Mouse (Mus musculus) embryo, embryonic 10.5 days (tissue): ENCODE results near the gene Usp49.

Source experiments
- DNase-seq: peaks from one replicate; pipeline ENCODE4 v3.0.0-alpha.2; 2015; ENCODE audit warnings: low spot score

Gene Usp49

DNA sequence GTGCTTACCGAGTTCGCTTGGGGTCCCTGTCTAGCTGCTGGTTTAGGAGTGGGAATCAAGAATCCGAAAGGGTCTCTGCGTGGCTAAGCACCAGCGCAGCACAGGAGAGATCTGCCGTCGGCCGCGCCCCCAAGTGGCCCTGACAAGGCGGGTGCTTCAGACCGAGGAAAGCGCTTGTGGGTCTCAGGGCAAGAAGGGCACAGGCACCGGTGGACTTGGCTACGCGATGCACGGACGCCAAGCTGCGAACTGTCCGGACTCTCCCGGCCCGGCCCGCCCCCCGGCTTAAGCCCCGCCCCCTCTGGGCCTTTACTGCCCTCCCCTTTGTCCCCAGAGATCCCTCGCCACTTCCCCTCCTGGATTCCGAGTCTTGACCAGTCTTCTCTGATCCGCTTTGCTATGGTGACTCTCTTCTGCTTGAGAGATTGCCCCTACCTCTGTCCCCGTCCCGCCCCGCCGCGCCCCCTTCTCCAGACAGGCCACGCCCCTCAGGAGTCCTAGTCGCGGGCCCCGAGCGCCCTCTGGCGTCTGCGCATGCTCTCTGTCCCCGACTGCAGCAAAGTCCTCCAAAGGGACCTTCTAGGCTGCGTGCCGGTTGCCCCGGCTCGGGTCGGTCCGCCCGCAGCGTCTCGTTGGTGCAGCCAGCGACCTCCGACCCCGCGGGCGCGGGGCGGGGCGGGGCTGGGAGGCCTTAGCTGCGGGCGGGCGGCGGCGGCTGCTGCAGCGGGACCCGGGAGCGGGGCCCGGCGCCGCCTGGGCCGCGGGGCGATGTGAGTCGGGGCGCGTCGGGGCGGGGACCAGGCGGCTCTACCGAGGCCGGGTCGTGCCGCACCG is 64.2 kb downstream of the Usp49 start, which contains the start of gene Prickle4:
Prickle4 (minus strand) TSS at position 234 of the 834 bp plus-strand sequence.
- peak; percentile 98 for DNase-seq

DNA sequence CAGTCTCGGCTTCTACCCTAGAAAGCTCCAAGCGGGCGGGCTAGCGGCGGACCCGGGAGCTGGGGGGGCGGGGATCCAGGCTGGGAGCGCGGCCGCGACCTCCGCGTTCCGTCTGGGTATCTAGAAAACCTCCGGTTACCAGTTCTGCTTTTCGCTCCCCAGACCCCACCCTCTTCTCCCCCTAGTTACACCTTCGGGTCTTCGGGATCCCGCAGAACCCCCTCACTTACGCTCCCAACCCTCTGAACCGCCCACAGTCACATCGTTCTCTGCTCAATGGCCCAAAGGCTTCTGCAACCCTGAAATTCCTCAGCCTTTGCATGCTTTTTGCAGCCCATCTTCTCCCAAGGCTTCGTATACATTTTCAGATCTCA is 64.8 kb downstream of the Usp49 start:
- DNase-seq, result no peak

DNA sequence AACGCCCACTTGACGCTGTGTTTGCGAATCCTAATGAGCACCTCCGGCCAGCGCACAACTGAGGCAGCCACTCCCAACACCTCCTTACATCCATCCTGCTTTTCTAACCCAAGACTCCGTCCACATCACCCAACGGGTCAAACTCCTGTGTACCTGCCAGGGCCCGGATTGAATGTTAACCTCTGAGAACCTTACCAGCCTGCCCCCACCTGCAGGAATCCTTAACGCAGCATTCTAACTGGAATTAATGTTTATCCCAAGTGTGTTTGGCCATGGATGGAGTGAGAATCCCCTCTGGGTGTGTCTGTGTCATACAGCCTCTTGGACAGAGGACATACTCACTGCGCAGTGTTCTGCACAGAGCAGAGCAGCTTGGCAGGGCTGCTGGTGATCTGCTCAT is 67.7 kb downstream of the Usp49 start:
- DNase-seq, result no peak

DNA sequence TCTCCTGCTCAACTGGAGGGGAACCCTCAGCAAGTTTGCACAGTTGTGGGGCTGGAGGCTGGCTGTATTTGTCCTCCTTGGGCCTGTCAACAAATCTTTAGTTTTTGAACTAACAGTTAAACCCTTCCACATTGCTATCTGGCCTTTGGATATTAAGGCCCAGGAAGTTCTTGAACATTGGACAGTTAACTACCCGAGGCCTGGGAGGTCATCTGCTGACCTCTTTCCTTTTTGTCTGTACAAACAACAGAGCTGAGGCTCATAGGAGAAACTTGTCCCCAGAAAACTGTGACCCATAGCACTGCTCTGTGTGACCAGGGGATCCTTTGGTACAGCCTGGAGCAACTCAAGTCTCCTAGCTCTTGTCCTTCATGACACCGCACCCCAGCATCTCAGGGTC is 68.6 kb downstream of the Usp49 start:
- no peak for DNase-seq

DNA sequence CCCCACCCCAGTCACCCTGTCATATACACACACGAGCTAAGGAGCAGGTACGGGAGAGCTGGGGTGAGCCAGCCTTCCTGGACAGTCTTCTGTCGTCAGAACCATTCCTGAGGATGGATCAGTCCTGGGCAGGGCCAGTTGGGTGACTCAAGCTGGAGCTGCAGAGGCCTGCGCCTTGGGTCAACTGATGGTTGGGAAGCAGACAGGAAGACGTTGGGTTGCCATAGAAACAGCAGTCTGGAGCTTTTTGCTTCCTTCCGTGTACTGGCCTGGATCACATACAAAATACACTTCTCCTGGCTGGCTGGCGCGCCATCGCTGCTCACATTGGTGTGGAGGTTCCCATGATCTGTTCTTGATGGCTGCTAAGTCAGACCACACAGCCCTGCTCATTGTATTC is 71.3 kb downstream of the Usp49 start:
- DNase-seq, result no peak

DNA sequence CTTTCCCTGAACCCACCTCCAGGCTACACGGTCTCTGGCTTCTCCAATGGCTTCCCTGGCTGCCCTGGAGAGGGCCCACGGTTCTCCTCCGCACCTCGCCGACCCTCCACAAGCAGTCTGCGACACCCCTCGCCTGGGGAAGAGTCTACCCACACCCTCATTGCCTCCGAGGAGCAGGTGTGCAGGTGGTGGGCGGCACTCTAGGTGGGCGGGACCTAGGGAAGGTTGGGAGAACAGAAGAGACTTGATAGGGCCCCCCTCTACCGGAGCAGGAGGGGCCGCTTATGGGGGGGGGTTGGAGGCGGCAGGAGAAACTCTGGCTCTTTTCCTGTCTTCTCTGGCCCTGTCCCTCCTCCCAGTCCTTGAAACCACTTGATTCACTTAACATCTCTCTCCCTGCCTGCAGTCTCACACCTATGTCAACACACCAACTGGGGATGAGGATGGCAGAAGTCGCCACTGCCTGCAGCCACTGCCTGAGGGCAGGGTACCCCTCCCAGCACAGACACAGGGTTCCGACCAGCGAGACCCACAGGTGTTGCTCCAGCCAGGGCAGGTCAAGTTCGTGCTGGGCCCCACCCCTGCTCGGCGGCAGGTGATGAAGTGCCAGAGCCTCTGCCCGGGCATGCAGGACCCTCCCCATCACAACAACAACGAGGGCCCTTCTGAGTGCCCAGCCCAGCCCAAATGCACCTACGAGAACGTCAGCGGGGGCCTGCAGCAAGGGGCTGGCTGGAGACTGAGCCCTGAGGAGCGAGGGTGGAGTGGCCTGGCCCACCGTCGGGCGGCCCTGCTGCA is 72.3 kb downstream of the Usp49 start:
- no peak for DNase-seq

DNA sequence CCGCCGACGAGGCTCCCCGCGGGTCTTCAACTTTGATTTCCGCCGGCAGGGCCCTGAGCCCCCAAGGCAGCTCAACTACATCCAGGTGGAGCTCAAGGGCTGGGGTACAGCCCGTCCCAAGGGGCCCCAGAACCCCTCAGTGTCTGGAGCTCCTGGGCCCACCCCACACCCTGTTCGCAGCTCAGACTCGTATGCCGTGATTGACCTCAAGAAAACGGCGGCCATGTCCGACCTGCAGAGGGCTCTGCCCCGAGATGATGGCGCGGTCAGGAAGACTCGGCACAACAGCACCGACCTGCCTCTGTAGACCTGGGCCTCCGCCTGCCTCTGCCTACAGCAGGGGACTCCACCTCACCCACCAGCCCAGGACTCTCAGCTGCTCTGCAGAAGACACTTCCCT is 73.1 kb downstream of the Usp49 start:
- DNase-seq, result no peak

DNA sequence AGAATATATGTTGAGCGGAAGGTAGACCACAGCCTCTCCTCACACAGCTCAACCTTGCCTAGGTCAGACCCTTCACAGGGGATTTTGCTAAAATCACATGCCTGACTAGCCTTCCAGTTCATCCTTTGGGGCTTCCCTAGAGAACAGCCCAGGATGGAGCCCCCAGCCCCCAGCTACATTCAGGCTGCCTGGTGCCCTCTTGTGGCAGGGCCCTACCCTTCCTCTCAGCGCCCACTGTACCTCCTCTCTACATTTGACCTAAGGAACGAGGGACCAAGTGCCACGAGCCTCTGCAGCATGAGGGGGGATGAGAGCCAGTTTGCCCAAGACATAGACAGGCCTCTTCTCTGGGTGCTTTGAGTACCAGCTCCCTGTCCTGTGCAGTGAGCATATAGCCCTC is 74.2 kb downstream of the Usp49 start:
- no peak for DNase-seq

DNA sequence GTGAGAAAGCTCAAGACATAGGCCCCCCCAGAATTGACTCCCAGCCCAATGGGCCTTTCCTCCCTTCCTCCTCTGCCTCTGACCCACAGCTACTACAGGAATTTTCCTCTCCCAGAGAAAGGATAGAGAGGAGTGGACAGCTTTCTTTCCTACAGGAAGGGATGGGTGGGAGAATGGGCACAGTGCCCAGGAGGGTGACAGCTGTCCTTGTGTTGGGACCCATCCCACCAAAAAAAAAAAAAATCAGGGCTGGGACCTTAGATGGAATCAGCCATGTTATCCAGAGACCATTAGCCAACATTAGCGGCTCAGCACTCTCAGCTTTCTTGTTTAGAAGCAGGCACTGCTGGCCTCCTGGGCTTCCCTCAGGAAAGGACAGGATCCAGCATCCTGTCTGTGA is 75.7 kb downstream of the Usp49 start:
- DNase-seq, result no peak

DNA sequence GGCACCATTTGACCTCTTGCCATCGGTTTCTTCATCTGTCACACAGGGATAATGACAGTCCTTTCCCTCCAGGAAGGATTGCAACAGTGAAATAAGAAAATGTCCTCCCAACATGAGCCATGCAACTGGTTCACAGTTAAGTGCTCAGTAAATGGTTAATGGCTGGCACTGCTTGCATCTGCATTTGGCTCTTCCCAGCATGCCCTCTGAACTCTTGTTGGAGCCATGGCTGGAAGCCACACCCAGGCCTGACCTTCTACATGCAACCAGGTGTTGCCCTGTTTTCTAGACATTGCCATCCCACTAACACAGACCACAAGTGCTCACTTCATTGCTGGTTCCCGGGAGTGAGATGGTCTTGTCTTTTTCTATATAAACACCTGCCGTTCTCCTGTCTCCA is 77.5 kb downstream of the Usp49 start:
- DNase-seq, result no peak

DNA sequence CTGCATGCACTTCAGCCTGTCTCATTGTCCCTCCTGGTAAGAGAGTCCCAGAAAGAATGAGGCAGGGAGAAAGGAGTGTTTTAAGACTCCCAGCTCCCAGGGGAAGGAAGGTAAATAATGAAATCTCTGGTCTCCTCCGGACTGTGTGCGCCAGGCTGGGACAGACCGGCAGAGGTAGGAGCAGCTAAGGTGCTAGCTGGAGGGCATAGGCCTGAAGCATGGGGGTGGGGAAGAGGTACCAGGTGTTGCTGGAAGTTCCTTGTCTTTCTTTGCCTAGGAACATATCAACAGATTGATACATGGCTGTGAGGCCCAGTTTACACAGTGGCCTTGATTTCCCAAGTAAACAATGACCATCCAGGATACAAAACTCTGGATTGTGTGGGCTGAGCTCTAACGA is 78.5 kb downstream of the Usp49 start:
- no peak for DNase-seq

DNA sequence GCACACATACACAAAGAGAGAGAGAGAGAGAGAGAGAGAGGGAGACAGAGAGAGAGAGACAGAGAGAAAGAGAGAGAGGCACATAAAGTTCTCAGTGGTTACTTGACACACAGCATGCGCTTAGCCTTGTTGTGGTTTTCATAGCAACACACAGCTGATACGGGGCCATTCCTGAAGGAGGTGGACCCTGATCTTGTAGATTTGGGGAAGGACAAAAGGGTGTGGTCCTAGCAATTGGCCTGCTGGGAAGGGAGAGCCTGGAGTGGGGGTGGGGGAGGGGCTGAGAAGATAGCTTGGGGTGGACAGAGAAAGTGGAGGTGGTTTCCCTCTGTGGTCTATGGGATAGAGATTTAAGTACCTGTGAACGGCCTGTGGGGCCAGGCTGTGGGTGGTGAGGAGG is 79.5 kb downstream of the Usp49 start:
- DNase-seq, result no peak

DNA sequence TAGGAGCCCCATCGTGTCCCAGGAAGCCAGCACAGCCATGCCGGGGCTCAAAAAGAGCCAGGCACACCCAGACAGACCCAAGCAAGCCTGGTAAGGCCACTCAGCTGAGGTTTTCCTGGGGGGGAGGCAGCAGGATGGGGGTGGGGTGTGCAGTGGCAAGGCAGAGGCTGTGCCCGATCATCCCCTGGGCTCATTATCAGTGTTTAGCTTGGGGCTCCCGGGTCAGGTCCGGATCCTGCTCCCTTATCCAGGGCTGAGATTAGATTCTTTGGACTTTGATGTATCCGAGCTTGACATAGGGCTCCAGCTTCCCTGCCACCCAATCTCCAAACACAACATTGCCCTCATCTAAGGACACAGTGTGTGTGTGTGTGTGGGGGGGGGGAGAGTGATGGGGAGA is 81.4 kb downstream of the Usp49 start:
- DNase-seq, result no peak

DNA sequence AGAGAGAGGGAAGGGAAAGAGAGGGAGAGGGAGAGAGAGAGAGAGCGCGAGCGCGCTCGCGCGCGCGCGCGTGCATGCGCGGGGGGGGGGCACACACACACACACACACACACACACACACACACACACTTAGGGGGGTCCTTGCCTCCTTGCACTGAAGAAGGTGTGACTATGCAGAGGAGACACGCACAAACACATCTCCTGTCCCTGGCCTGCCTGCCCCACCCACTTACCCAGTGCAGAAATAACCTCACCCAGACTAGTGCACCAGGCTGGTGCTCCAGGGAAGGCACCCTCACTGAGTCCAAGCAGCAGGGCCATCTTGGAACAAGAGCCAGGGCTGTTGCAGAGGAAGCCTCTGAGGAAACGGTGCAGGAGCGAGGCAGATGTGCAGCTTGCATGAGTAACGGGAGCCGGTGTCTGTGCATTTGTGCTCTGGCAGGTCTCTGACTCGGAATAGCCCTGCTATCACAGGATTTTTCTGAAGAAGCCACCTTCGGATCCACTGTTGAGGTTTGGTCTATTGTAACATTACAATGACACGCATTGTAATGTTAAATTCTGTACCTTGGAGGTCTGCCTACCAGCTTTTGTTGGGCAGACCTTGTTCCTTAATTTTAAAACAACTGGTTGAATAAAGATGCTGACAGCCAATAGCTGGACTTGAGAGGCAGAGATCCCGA is 82.5 kb downstream of the Usp49 start:
- no peak for DNase-seq

DNA sequence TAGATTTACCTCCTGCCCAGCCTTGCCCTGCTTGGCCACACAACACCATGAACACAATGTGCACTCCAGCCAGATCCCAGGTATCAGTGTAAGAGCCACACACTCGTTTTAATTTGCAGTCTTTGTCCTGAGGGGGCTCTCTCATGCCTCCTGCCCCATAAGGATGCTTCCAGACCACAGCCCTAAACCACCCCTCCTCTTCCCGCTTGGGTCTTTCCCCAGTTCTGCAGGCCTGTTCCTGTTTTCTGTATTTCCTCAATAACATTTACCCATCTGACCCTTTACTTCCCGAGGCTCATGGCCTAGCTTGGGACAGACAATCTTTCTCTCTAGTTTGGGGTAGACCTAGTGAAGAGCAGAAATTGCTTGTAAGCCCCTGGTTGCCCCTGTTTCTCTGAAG is 84.5 kb downstream of the Usp49 start:
- DNase-seq, result no peak

DNA sequence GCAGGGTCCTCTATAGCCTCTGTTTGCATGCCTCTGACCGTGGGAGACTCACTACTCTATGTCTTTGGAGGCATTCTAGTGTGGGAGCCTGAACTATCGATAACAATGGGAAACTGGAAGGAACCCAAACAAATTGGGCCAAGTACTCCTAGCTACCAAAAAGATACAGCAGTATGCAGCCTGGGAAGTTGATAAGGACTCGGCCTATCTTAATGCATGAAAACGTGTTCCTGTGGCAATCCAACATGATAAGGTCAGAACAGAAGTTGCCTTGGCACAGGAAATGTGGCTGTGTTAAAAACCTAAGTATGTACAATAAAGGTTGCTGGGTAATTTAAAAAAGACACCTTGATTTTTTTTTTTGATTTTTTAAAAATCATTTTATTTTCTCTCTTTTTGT is 90.7 kb downstream of the Usp49 start:
- DNase-seq, result no peak

DNA sequence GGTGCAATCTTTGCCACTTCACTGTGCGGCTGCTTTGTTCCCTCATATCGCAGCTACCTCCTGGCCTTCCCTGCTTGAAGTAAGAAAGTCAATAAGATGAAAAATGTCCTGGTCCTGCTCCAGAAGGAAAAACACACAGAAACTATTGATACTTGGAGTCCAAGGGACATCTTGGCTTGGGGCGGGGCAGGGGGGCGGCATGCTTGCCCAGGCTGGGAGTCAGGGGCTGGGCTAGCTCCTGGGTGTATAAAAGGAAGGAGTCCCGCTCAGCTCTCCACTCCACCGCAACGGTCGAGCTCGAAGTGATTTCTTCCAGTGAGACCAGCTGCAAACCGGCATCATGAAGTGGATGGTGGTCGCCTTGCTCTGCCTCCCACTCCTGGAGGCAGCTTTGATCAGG is 96.1 kb downstream of the Usp49 start, which contains the start of gene Pgc:
Pgc (plus strand) TSS at position 277 of the 400 bp plus-strand sequence.
- no peak for DNase-seq

DNA sequence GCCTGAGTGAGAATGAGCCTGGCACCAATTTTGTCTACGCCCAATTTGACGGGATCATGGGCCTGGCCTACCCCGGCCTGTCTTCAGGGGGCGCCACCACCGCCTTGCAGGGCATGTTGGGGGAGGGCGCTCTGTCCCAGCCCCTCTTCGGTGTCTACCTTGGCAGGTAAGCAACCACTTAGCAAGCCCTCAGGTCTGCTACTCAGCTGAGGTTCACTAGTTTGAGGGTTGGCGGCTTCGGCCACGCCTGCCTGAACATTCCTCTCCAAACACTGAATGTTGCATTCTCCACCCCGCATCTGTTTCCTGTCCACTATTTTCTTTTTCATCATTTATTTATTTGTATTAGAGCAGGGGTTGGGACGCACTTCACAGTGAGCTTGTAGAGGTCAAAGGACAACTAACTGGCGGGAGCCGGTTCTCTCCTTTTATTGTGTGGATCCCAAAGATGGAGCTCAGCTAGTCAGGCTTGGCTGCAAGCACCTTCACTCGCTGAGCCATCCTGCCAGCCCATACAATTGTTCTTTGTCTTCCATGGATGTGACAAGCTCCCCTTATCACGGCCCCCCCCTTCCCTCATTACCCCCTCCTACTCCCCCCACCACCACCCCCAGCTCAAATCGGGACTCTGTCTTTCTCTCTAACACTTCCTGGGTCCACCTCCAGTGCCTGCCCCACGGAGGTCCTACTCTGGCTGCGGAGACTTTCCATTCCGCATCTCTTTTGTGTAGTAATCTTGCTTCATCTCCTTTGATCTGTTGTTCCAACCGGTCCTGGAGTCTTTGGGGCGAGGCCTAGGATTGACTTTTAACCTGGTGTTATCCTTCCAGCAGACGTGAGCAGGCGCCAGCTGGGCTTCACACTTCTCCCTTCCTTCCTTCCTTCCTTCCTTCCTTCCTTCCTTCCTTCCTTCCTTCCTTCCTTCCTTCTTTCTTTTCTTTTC is 100.4 kb downstream of the Usp49 start:
- peak; percentile 27 for DNase-seq

DNA sequence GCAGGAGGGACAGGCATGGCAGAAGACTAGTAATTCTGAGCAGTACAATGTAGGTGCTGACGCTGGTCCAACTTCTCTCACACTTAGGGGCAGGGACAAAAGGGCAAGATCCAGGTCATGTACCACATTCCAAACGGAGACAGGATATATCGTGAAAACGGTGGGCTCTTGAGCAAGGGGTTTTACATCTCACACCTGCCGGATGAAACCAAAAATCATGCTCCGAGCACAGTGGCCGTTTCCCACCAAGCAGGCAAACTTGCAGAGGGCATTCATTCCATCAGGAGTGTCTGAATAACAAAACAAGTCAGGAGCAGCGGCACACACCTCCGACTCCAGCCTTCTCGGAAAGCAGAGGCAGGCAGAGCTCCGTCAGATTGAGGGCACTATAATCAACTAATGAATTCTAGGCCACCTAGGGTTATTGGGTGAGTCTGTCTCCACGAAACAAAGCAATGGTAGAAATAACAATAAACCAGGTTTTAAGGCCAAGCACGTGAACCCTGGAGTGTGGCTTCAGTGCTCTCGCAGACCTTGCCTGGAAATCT is 105.1 kb downstream of the Usp49 start:
- no peak for DNase-seq
